Mouse (Mus musculus) cerebellum, postnatal 36 days (tissue): Measurements from ENCODE around the gene Sdcbp2.

Experiments
- DNase-seq, 2 experiments: peaks; one replicate each; pipeline ENCODE4 v3.0.0; 2021 to 2022; ENCODE audit warnings: mixed read lengths in 2 of 2

Sdcbp2 gene

GRCm38 (mm10) chr2:151571873-151572700 lies at the start of gene Sdcbp2:
Gene Sdcbp2 (plus strand): TSS chr2:151572622.
- no peak for DNase-seq

GRCm38 (mm10) chr2:151524324-151525041 lies 47.9 kb upstream of the Sdcbp2 start:
- no peak for DNase-seq

GRCm38 (mm10) chr2:151525520-151525919 lies 46.9 kb upstream of the Sdcbp2 start:
- DNase-seq, result no peak

GRCm38 (mm10) chr2:151528066-151528465 lies 44.4 kb upstream of the Sdcbp2 start:
- no peak for DNase-seq

- no peak for DNase-seq
These were observed 43.3 kb upstream of the Sdcbp2 start for GRCm38 (mm10) chr2:151529169-151529568.

GRCm38 (mm10) chr2:151530378-151531230 lies 41.8 kb upstream of the Sdcbp2 start:
- no peak for DNase-seq

- DNase-seq, result no peak
These were observed 38.8 kb upstream of the Sdcbp2 start for GRCm38 (mm10) chr2:151533632-151534031.

- no peak for DNase-seq
These were observed 36.3 kb upstream of the Sdcbp2 start for GRCm38 (mm10) chr2:151535961-151536617.

- DNase-seq, result no peak
These were observed 35.8 kb upstream of the Sdcbp2 start for GRCm38 (mm10) chr2:151536618-151536974.

GRCm38 (mm10) chr2:151538646-151539045 lies 33.8 kb upstream of the Sdcbp2 start:
- no peak for DNase-seq

GRCm38 (mm10) chr2:151542323-151543062 lies 29.9 kb upstream of the Sdcbp2 start, which contains the start of gene Fkbp1a:
Gene Fkbp1a (plus strand): TSS chr2:151542483.
- DNase-seq, result peak; percentile 98 to 99

GRCm38 (mm10) chr2:151543063-151543895 lies 29.1 kb upstream of the Sdcbp2 start:
- peak; percentile 25 to 27 for DNase-seq

- DNase-seq, result no peak
These were observed 27.7 kb upstream of the Sdcbp2 start for GRCm38 (mm10) chr2:151544673-151545072.

GRCm38 (mm10) chr2:151546571-151546970 lies 25.9 kb upstream of the Sdcbp2 start:
- no peak for DNase-seq

- DNase-seq, result no peak
These were observed 22.8 kb upstream of the Sdcbp2 start for GRCm38 (mm10) chr2:151549615-151550121.

GRCm38 (mm10) chr2:151562930-151563921 lies 9.2 kb upstream of the Sdcbp2 start:
- DNase-seq, result no peak

GRCm38 (mm10) chr2:151564006-151564405 lies 8.4 kb upstream of the Sdcbp2 start:
- DNase-seq, result no peak

- no peak for DNase-seq
These were observed 7.4 kb upstream of the Sdcbp2 start for GRCm38 (mm10) chr2:151564986-151565385.

GRCm38 (mm10) chr2:151566856-151567255 lies 5.6 kb upstream of the Sdcbp2 start:
- no peak for DNase-seq
